Mouse (Mus musculus) megakaryocyte, embryonic 14.5 days (primary cell): ENCODE results near the gene Nlrx1.

Source experiments
- FLI1 ChIP-seq: IDR thresholded peaks from 2 replicates; pipeline ENCODE4 v1.6.1; 2012; ENCODE audit warnings: low read length, inconsistent platforms, mixed read lengths
- GATA1 ChIP-seq: IDR thresholded peaks from 3 replicates; pipeline ENCODE4 v1.6.1; 2012; ENCODE audit warnings: mixed read lengths, low read length, inconsistent platforms, borderline replicate concordance

DNA sequence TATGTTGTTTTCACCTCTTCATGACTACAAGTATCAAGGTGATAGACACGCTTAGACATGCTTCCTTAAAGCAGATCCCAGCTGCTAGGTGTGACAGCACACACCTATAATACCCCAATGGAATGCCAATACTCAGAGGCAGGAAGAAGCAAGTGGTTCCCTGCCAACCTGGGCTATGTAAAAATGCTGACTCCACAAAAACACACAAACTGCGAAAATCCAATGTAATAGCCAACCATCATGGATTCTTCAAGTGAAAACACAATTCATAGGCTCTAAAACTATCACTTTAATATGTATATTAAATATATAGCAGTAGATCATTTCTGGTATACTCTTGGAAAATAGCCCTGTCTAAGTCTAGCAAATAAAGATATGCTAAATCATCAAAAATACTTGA lies 60.6 kb downstream of the Nlrx1 start:
- TF ChIP-seq GATA1 (no peak), FLI1 (no peak)
